Mouse (Mus musculus) NIH3T3 (cell line): ENCODE measurements around the gene Prep.
A peak's percentile ranks its signal among the peaks of the same experiment; 100 is the strongest.

Source experiments
- DNase-seq: peaks from one replicate; pipeline ENCODE4 v3.0.0-alpha.2; 2012; ENCODE audit warnings: low read depth

Gene Prep

GRCm38 (mm10) chr10:45181344-45181743, 114.3 kb downstream of the Prep start:
- DNase-seq = peak; percentile 58

GRCm38 (mm10) chr10:45185457-45185856, 118.5 kb downstream of the Prep start:
- no peak for DNase-seq

- DNase-seq = no peak
Measured at GRCm38 (mm10) chr10:45193330-45194310, 126.6 kb downstream of the Prep start.

GRCm38 (mm10) chr10:45194531-45194930, 127.5 kb downstream of the Prep start:
- DNase-seq = no peak

GRCm38 (mm10) chr10:45204582-45204981, 137.6 kb downstream of the Prep start:
- DNase-seq = no peak

GRCm38 (mm10) chr10:45210201-45210600, 143.2 kb downstream of the Prep start:
- no peak for DNase-seq

- peak; percentile 47 for DNase-seq
Measured at GRCm38 (mm10) chr10:45216676-45217075, 149.7 kb downstream of the Prep start.
